Mouse (Mus musculus) kidney, embryonic 14.5 days (tissue): ENCODE results near the gene Grap. TPM values are rescaled to one million over a fixed set of nuclear protein-coding genes. Genes with fewer than 3 reads are reported as not detected.

ENCODE experiments used
- ATAC-seq: fragments of 200-750 bp; cut with Nextera tagmentation; 2 replicates; pipeline ENCODE4 v1.8.0; 2017; ENCODE audit warnings: moderate number of reproducible peaks, mild to moderate bottlenecking, moderate TSS enrichment, moderate library complexity; ENCODE audit not compliant: low FRiP score, low TSS enrichment
- H3K27ac ChIP-seq: fragments of 300-500 bp; sonication (generic); 2 replicates; pipeline ENCODE4 v1.5.1; 2014; ENCODE audit warnings: low read depth, mild to moderate bottlenecking, low read length, moderate library complexity, mixed read lengths
- H3K27me3 ChIP-seq: fragments of 300-500 bp; sonication (generic); 2 replicates; pipeline ENCODE4 v1.6.1; 2014; ENCODE audit warnings: mild to moderate bottlenecking, low read length; ENCODE audit not compliant: control insufficient read depth, insufficient read depth
- H3K36me3 ChIP-seq: fragments of 300-500 bp; sonication (generic); 2 replicates; pipeline ENCODE4 v1.6.1; 2014; ENCODE audit warnings: low read length, mixed read lengths; ENCODE audit not compliant: control insufficient read depth, insufficient read depth
- H3K4me1 ChIP-seq: fragments of 300-500 bp; sonication (generic); 2 replicates; pipeline ENCODE4 v1.6.1; 2014; ENCODE audit warnings: low read length, mixed read lengths; ENCODE audit not compliant: control insufficient read depth, insufficient read depth
- H3K4me2 ChIP-seq: fragments of 300-500 bp; sonication (generic); replicated peaks from 2 replicates; pipeline ENCODE4 v1.6.1; 2014; ENCODE audit warnings: low read depth, mild to moderate bottlenecking, low read length
- H3K4me3 ChIP-seq: fragments of 300-500 bp; sonication (generic); 2 replicates; pipeline ENCODE4 v1.5.1; 2014; ENCODE audit warnings: mild to moderate bottlenecking, low read length
- H3K9ac ChIP-seq: fragments of 300-500 bp; sonication (generic); 2 replicates; pipeline ENCODE4 v1.6.1; 2014; ENCODE audit warnings: low read depth, mild to moderate bottlenecking, low read length, moderate library complexity
- H3K9me3 ChIP-seq: fragments of 300-500 bp; sonication (generic); 2 replicates; pipeline ENCODE4 v1.6.1; 2016; ENCODE audit warnings: low read length; ENCODE audit not compliant: control insufficient read depth
- WGBS: fragments of 180-500 bp; shearing (Covaris S2); extraction: QIAGEN DNeasy Blood & Tissue Kit; methylation state at CpG from one replicate; pipeline ENCODE4 v1.1.7; 2014; 5-methylcytosine and 5-hydroxymethylcytosine counted together
- polyA plus RNA-seq: library from polyadenylated mRNA; unstranded; fragments of >200 nt; fragmentation: Nextera tagmentation; extraction: Ambion mirVana; gene quantifications from 2 replicates; pipeline ENCODE4 v1.2.1, GENCODE M21; 2014

The Grap gene
- polyA plus RNA-seq, 1 experiment from 2014 or later, result 8.6 TPM

- no peaks in the 10 kb centered on the region for H3K4me1 ChIP-seq
- no peak overlapping the region for H3K9ac ChIP-seq
- H3K36me3 ChIP-seq, result no peaks in the 10 kb centered on the region
- no peak overlapping the region for H3K4me2 ChIP-seq
- no peaks in the 10 kb centered on the region for H3K27me3 ChIP-seq
- H3K27ac ChIP-seq, result no peak overlapping the region
- no peak overlapping the region for H3K4me3 ChIP-seq
- 64% methylated on average over 6 of the region's 6 CpGs for WGBS
- ATAC-seq, result peak; percentile 45; the same call in 1 of the 2 replicates
- H3K9me3 ChIP-seq, result no peaks in the 10 kb centered on the region
Observed at GRCm38 (mm10) chr11:61715130-61715529, 62.1 kb downstream of the Grap start.

DNA sequence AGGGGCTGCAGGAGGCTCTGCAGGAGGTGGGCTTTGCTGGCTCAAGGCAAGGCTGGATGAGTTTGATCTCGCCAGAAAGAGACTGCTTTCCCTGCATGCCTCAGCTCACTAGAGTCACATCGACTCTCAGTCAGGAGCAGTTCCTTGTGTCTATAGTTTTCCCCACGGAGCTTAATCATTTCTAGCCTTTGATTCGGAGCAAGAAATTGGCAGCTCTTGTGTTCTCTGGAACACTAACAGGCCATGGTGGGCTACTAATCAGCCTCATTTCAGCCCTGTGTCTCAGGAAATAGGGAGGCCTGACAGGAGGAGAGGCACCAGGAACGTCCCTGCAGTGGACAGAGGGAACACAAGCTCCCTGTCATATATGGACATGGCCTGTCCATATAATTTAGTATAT, 64.9 kb downstream of the Grap start:
- no peaks in the 10 kb centered on the region for H3K9me3 ChIP-seq
- H3K36me3 ChIP-seq, result no peaks in the 10 kb centered on the region
- no peak for ATAC-seq
- no peak overlapping the region for H3K4me2 ChIP-seq
- H3K27me3 ChIP-seq, result no peaks in the 10 kb centered on the region
- H3K27ac ChIP-seq, result no peak overlapping the region
- H3K4me3 ChIP-seq, result no peak overlapping the region
- H3K4me1 ChIP-seq, result no peaks in the 10 kb centered on the region
- 72% methylated on average over 5 of the region's 5 CpGs for WGBS
- H3K9ac ChIP-seq, result no peak overlapping the region

DNA sequence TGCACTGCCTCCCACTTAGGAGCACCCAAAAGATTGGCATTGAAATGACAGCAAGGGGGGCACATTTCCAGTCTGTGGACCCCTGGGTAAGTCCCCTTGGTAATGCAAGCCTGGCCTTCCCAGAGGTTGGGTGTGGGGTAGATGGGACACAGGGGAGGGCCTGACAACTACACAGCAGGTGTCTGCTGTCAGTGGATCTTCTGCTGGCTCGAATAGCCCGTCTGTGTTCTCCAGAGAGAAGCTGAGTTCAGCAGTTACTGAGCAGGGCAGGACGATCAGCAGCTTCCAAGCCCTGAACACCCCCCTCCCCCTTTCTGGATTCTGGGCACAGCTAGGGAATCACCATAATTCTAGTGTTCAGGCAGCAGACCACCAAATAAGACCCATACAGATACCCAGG, 66.3 kb downstream of the Grap start:
- H3K9ac ChIP-seq, result no peak overlapping the region
- H3K4me2 ChIP-seq, result no peak overlapping the region
- H3K27ac ChIP-seq, result no peak overlapping the region
- 18% methylated on average over 3 of the region's 3 CpGs for WGBS
- H3K36me3 ChIP-seq, result no peaks in the 10 kb centered on the region
- H3K9me3 ChIP-seq, result no peaks in the 10 kb centered on the region
- no peaks in the 10 kb centered on the region for H3K27me3 ChIP-seq
- H3K4me3 ChIP-seq, result no peak overlapping the region
- no peaks in the 10 kb centered on the region for H3K4me1 ChIP-seq
- no peak for ATAC-seq

- no peak overlapping the region for H3K27ac ChIP-seq
- no peaks in the 10 kb centered on the region for H3K9me3 ChIP-seq
- no peaks in the 10 kb centered on the region for H3K36me3 ChIP-seq
- ATAC-seq, result no peak
- 66% methylated on average over 8 of the region's 8 CpGs for whole genome bisulfite sequencing
- H3K4me3 ChIP-seq, result no peak overlapping the region
- H3K9ac ChIP-seq, result no peak overlapping the region
- H3K4me2 ChIP-seq, result no peak overlapping the region
- no peaks in the 10 kb centered on the region for H3K4me1 ChIP-seq
- no peaks in the 10 kb centered on the region for H3K27me3 ChIP-seq
Observed at GRCm38 (mm10) chr11:61719826-61720225, 66.8 kb downstream of the Grap start.

DNA sequence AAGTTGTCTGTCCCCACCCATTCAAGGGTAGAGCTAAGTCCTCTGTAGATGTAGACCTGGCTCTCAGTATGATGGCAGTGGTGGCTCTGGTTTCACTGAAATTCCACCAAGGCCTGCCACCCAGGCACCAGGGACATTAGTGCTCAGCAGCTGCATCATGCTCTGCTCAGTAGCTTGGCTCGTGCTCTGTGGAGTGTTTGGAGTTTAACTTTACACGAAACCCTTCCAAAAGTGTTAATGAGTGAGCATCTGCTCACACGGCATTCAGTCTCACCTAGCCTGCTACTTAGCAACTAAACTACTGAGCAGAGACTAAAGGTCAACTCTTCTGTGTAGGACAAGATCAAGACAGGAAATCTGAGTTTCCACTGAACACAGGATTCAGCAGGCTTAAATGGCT, 67.6 kb downstream of the Grap start, which contains the start of gene Slc5a10:
Gene Slc5a10, minus strand, starts transcription at position 191 of the 400 bp plus-strand sequence.
- no peaks in the 10 kb centered on the region for H3K4me1 ChIP-seq
- H3K27me3 ChIP-seq, result no peaks in the 10 kb centered on the region
- no peak for ATAC-seq
- H3K9me3 ChIP-seq, result no peaks in the 10 kb centered on the region
- 66% methylated on average over 3 of the region's 3 CpGs for WGBS
- no peak within 1 kb of the TSS for H3K9ac ChIP-seq
- no peak within 1 kb of the TSS for H3K4me3 ChIP-seq
- no peaks in the 10 kb centered on the region for H3K36me3 ChIP-seq
- H3K27ac ChIP-seq, result no peak within 1 kb of the TSS
- no peak within 1 kb of the TSS for H3K4me2 ChIP-seq

GRCm38 (mm10) chr11:61722077-61722476, 69.0 kb downstream of the Grap start:
- no peaks in the 10 kb centered on the region for H3K36me3 ChIP-seq
- no peaks in the 10 kb centered on the region for H3K27me3 ChIP-seq
- H3K9me3 ChIP-seq, result no peaks in the 10 kb centered on the region
- no peak overlapping the region for H3K9ac ChIP-seq
- no peak overlapping the region for H3K4me2 ChIP-seq
- ATAC-seq, result no peak
- WGBS, result 37% methylated on average over 5 of the region's 5 CpGs
- no peak overlapping the region for H3K27ac ChIP-seq
- no peaks in the 10 kb centered on the region for H3K4me1 ChIP-seq
- H3K4me3 ChIP-seq, result no peak overlapping the region

Other genes starting within 250 kb of the Grap start
- 0.08 and 0.26 TPM in 2 replicates for gene Rnf112, start 199.1 kb upstream of the Grap start, polyA plus RNA-seq
- gene Mfap4, start 167.8 kb upstream of the Grap start, polyA plus RNA-seq, result 115 and 163 TPM in 2 replicates
- gene Mapk7, start 158.9 kb upstream of the Grap start, polyA plus RNA-seq, result 34.2 and 53.4 TPM in 2 replicates
- 49.2 and 56.4 TPM in 2 replicates for gene B9d1, start 148.1 kb upstream of the Grap start, polyA plus RNA-seq
- gene Epn2, start 73.6 kb upstream of the Grap start, polyA plus RNA-seq, result 20.0 and 31.3 TPM in 2 replicates
- gene Fam83g, start 30.8 kb downstream of the Grap start, polyA plus RNA-seq, result 1.8 and 1.9 TPM in 2 replicates
- 0.11 and 0.16 TPM in 2 replicates for gene Slc5a10, start 67.6 kb downstream of the Grap start, polyA plus RNA-seq
- gene Prpsap2, start 108.8 kb downstream of the Grap start, polyA plus RNA-seq, result 28.0 and 31.7 TPM in 2 replicates
- 11.9 and 16.3 TPM in 2 replicates for gene Ulk2, start 201.8 kb downstream of the Grap start, polyA plus RNA-seq